23 mouse cellular contexts compared by ENCODE assay signal in genomic region chr12:85156324-85156723, GRCm38 (mm10). TPM values are rescaled to one million over a fixed set of nuclear protein-coding genes. Genes with fewer than 3 reads are reported as not detected.
DNase-seq lines count a peak whose midpoint lies in the region; ATAC-seq and TF ChIP-seq lines count a peak whose summit lies in the region.
"Had no signal": no experiment of that assay in that cellular context is flagged by ENCODE, and none has a peak within 500 bp of the region (broad histone marks: within the 10 kb centered on the region; RNA-seq: fewer than 3 reads in every experiment).

No protein-coding gene starts in this region.

- no peak overlapping the region for H3K27ac ChIP-seq in intestine, embryonic 14.5 days (ENCODE audit: low read depth)
- no peak overlapping the region for H3K27ac ChIP-seq in intestine, postnatal 0 days (ENCODE audit: low read depth, low read length)
- peak overlapping the region; percentile 40; the same call in 1 of the 2 replicates for H3K27ac ChIP-seq in limb, embryonic 15.5 days
- H3K27ac ChIP-seq: embryonic facial prominence, embryonic 12.5 days; forebrain, embryonic 15.5 days; liver, embryonic 12.5 days; lung, embryonic 15.5 days had no signal

- no peak overlapping the region for H3K4me2 ChIP-seq in intestine, embryonic 14.5 days (ENCODE audit: low read length)
- H3K4me2 ChIP-seq in intestine, postnatal 0 days (replicated peaks; ENCODE audit: low read depth), result no peak overlapping the region
- H3K4me2 ChIP-seq in limb, embryonic 15.5 days, result no peak overlapping the region
- H3K4me2 ChIP-seq: embryonic facial prominence, embryonic 12.5 days; forebrain, embryonic 15.5 days; liver, embryonic 12.5 days; lung, embryonic 15.5 days had no signal

- H3K4me3 ChIP-seq in intestine, embryonic 14.5 days (ENCODE audit: low read depth, low read length), result no peak overlapping the region
- H3K4me3 ChIP-seq in intestine, postnatal 0 days (ENCODE audit: low read depth, low read length), result no peak overlapping the region
- H3K4me3 ChIP-seq in limb, embryonic 15.5 days, result no peak overlapping the region
- H3K4me3 ChIP-seq: embryonic facial prominence, embryonic 12.5 days; forebrain, embryonic 15.5 days; liver, embryonic 12.5 days; lung, embryonic 15.5 days had no signal

- H3K9ac ChIP-seq in intestine, embryonic 14.5 days (ENCODE audit: low read length), result no peak overlapping the region
- H3K9ac ChIP-seq in intestine, postnatal 0 days (ENCODE audit: low read depth, low read length), result no peak overlapping the region
- no peak overlapping the region for H3K9ac ChIP-seq in limb, embryonic 15.5 days
- H3K9ac ChIP-seq: embryonic facial prominence, embryonic 12.5 days; forebrain, embryonic 15.5 days; liver, embryonic 12.5 days; lung, embryonic 15.5 days had no signal

- TF ChIP-seq CTCF in intestine, postnatal 0 days (IDR thresholded peaks at IDR 0.05; ENCODE audit: low read depth), result no peak

- H3K36me3 ChIP-seq in intestine, embryonic 14.5 days (ENCODE audit: control insufficient read depth, insufficient read depth, low read length), result no peaks in the 10 kb centered on the region
- no peaks in the 10 kb centered on the region for H3K36me3 ChIP-seq in intestine, postnatal 0 days (ENCODE audit: control insufficient read depth, insufficient read depth)
- H3K36me3 ChIP-seq in limb, embryonic 15.5 days, result no peaks in the 10 kb centered on the region
- H3K36me3 ChIP-seq: embryonic facial prominence, embryonic 12.5 days; forebrain, embryonic 15.5 days; liver, embryonic 12.5 days; lung, embryonic 15.5 days had no signal

- ATAC-seq in intestine, embryonic 14.5 days (replicated peaks; ENCODE audit: low FRiP score, low TSS enrichment, low read depth), result 0 out of 2 replicates have a peak, but pooled peaks have one; percentile 36
- no peak for ATAC-seq in intestine, postnatal 0 days
- ATAC-seq in limb, embryonic 15.5 days (ENCODE audit: insufficient number of reproducible peaks, low FRiP score, low TSS enrichment, low read depth), result no peak
- ATAC-seq: forebrain, embryonic 15.5 days; hindbrain, embryonic 16.5 days; liver, embryonic 12.5 days had no signal

- H3K4me1 ChIP-seq in intestine, embryonic 14.5 days (replicated peaks; ENCODE audit: control insufficient read depth, insufficient read depth, low read length), result 0 out of 2 replicates have a peak, but pooled peaks cover 3% of the 10 kb centered on the region
- H3K4me1 ChIP-seq in intestine, postnatal 0 days (replicated peaks; ENCODE audit: control insufficient read depth, insufficient read depth, low read length), result no peaks in the 10 kb centered on the region
- peaks cover 9% of the 10 kb centered on the region; the same call in 1 of the 2 replicates for H3K4me1 ChIP-seq in limb, embryonic 15.5 days

- 16% methylated on average over 6 of the region's 6 CpGs for WGBS in intestine, embryonic 14.5 days
- 33% methylated on average over 6 of the region's 6 CpGs for WGBS in intestine, postnatal 0 days
- 13% methylated on average over 6 of the region's 6 CpGs for WGBS in limb, embryonic 15.5 days

- no peaks in the 10 kb centered on the region for H3K9me3 ChIP-seq in intestine, embryonic 14.5 days (ENCODE audit: control insufficient read depth, low read length)
- H3K9me3 ChIP-seq in intestine, postnatal 0 days (ENCODE audit: control insufficient read depth), result no peaks in the 10 kb centered on the region
- no peaks in the 10 kb centered on the region for H3K9me3 ChIP-seq in limb, embryonic 15.5 days
- H3K9me3 ChIP-seq: embryonic facial prominence, embryonic 12.5 days; forebrain, embryonic 15.5 days; liver, embryonic 12.5 days; lung, embryonic 15.5 days had no signal

- DNase-seq in adrenal gland, postnatal 36 days, result peak; percentile 33 to 36
- DNase-seq in adrenal gland, postnatal 4 days (ENCODE audit: low spot score in 2 of 2), result no peak
- no peak for DNase-seq in intestine, embryonic 14.5 days (ENCODE audit: low spot score)
- DNase-seq in NIH3T3 (ENCODE audit: low read depth), result peak; percentile 62
- no peak for DNase-seq in spleen, postnatal 36 days (ENCODE audit: low spot score in 2 of 2)
- DNase-seq in thymus, postnatal 10 days (ENCODE audit: low spot score in 2 of 2), result no peak
- DNase-seq: B cell, adult 2 months; cerebellum, adult 9-11 months; heart, adult 18-20 months; kidney, adult 2 months; kidney, postnatal 14 days; left cerebral cortex, postnatal 4 days; midbrain, embryonic 14.5 days; spleen, adult 18-20 months; thymus, adult 2 months had no signal

- H3K27me3 ChIP-seq in intestine, embryonic 14.5 days (replicated peaks; ENCODE audit: control insufficient read depth, insufficient read depth, low read length), result peaks cover 4% of the 10 kb centered on the region; the same call in 1 of the 2 replicates
- no peaks in the 10 kb centered on the region for H3K27me3 ChIP-seq in intestine, postnatal 0 days (replicated peaks; ENCODE audit: control insufficient read depth, insufficient read depth, low read length)
- peaks cover 4% of the 10 kb centered on the region for H3K27me3 ChIP-seq in limb, embryonic 15.5 days
- H3K27me3 ChIP-seq: forebrain, embryonic 15.5 days; lung, embryonic 15.5 days had no signal

RNA-seq across cellular contexts. Expression of gene Rps6kl1, which starts 5.3 kb away (rescaled TPM):
- under 1 TPM; 0.46 to 0.50 TPM for total RNA-seq in adrenal gland, postnatal 36 days (2021)
- 1 to 10 TPM; 3.6 to 3.9 TPM for total RNA-seq in adrenal gland, postnatal 4 days (2021)
- 2.9 TPM in 2 replicates for polyA plus RNA-seq in intestine, embryonic 14.5 days (2014; fragmentation: Nextera tagmentation; extraction: Ambion mirVana)
- polyA plus RNA-seq in intestine, postnatal 0 days (2015; fragmentation: Nextera tagmentation; extraction: Ambion mirVana), result 1.3 and 1.9 TPM in 2 replicates
- polyA plus RNA-seq in limb, embryonic 15.5 days (2015; fragmentation: Nextera tagmentation; extraction: Ambion mirVana), result 0.53 and 0.88 TPM in 2 replicates
- total RNA-seq: hematopoietic stem cell, adult 5-6 weeks had no signal

RNA-seq across cellular contexts. Expression of gene Pgf, which starts 21.3 kb away (rescaled TPM):
- 1 to 10 TPM in 1 of 2 experiments, under 1 TPM in 1; 0.43 to 2.1 TPM for total RNA-seq in adrenal gland, postnatal 36 days (2021)
- total RNA-seq in adrenal gland, postnatal 4 days (2021), result 1 to 10 TPM; 3.2 to 4.3 TPM
- polyA plus RNA-seq in intestine, embryonic 14.5 days (2014; fragmentation: Nextera tagmentation; extraction: Ambion mirVana), result 19.2 and 20.4 TPM in 2 replicates
- polyA plus RNA-seq in intestine, postnatal 0 days (2015; fragmentation: Nextera tagmentation; extraction: Ambion mirVana), result 3.9 and 4.2 TPM in 2 replicates
- polyA plus RNA-seq in limb, embryonic 15.5 days (2015; fragmentation: Nextera tagmentation; extraction: Ambion mirVana), result 15.5 and 18.4 TPM in 2 replicates

RNA-seq across cellular contexts. Expression of gene Dlst, which starts 45.7 kb away (rescaled TPM):
- 100 to 1,000 TPM; 348 to 363 TPM for total RNA-seq in adrenal gland, postnatal 36 days (2021)
- total RNA-seq in adrenal gland, postnatal 4 days (2021), result 100 to 1,000 TPM; 294 to 319 TPM
- polyA plus RNA-seq in intestine, embryonic 14.5 days (2014; fragmentation: Nextera tagmentation; extraction: Ambion mirVana), result 110 and 115 TPM in 2 replicates
- 119 and 125 TPM in 2 replicates for polyA plus RNA-seq in intestine, postnatal 0 days (2015; fragmentation: Nextera tagmentation; extraction: Ambion mirVana)
- 96.0 and 108 TPM in 2 replicates for polyA plus RNA-seq in limb, embryonic 15.5 days (2015; fragmentation: Nextera tagmentation; extraction: Ambion mirVana)

RNA-seq across cellular contexts. Expression of gene Prox2, which starts 45.8 kb away (rescaled TPM):
- 1 to 10 TPM; 2.5 to 4.9 TPM for total RNA-seq in adrenal gland, postnatal 36 days (2021)
- 1 to 10 TPM; 4.8 to 5.5 TPM for total RNA-seq in adrenal gland, postnatal 4 days (2021)
- polyA plus RNA-seq in intestine, embryonic 14.5 days (2014; fragmentation: Nextera tagmentation; extraction: Ambion mirVana), result 2.2 and 2.7 TPM in 2 replicates
- 0.99 and 1.6 TPM in 2 replicates for polyA plus RNA-seq in intestine, postnatal 0 days (2015; fragmentation: Nextera tagmentation; extraction: Ambion mirVana)
- 3.6 and 3.9 TPM in 2 replicates for polyA plus RNA-seq in limb, embryonic 15.5 days (2015; fragmentation: Nextera tagmentation; extraction: Ambion mirVana)

Comparison
In these comparisons a context has a peak if more than half of its experiments do, and no peak if none do; other contexts are left out.
1. DNase-seq: peak in adrenal gland, postnatal 36 days (2 of 2) and NIH3T3 (single experiment); none in adrenal gland, postnatal 4 days (0 of 2), intestine, embryonic 14.5 days (single experiment), spleen, postnatal 36 days (0 of 2) and thymus, postnatal 10 days (0 of 2).